Mouse (Mus musculus) c-Kit-positive CD71-negative TER-119-negative erythroid progenitor cells, embryonic 14.5 days (primary cell): ENCODE data around the gene Clnk.

Experiments used
- DNase-seq: peaks from one replicate; pipeline ENCODE4 v3.0.0-alpha.2; 2013; ENCODE audit warnings: low read depth

The Clnk gene

GRCm38 (mm10) chr5:38752749-38753148 is 123.9 kb downstream of the Clnk start:
- no peak for DNase-seq

DNA sequence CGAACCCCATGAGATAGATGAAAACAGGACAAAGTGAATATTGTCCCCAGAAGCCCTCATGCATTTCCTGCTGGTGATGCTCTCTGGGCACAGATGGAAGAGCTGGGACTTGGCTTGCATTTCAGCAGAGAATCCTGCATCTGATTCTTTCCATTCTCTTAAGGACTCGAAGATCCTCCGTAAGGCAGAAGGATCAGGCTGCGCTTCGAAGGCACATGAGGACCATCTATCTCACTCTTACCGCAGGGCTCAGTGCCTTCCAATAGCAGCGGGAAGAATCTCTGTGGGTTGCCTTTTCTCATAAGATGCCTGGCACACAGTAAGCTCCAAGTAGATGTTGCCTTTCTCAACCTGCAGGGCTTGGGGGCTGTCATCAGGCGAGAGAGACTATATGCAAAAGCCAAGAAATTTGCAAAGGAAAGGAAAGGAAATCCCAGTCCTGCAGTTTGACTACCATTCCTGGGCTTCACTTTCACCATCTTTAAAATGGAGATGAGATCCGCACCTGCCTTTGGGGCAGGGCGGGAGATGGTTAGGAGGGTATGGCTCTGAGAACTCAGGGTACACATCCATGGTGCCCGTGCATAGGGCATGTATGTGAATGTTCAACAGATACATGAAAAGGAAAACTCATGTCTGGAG is 167.6 kb downstream of the Clnk start:
- DNase-seq, result no peak

DNA sequence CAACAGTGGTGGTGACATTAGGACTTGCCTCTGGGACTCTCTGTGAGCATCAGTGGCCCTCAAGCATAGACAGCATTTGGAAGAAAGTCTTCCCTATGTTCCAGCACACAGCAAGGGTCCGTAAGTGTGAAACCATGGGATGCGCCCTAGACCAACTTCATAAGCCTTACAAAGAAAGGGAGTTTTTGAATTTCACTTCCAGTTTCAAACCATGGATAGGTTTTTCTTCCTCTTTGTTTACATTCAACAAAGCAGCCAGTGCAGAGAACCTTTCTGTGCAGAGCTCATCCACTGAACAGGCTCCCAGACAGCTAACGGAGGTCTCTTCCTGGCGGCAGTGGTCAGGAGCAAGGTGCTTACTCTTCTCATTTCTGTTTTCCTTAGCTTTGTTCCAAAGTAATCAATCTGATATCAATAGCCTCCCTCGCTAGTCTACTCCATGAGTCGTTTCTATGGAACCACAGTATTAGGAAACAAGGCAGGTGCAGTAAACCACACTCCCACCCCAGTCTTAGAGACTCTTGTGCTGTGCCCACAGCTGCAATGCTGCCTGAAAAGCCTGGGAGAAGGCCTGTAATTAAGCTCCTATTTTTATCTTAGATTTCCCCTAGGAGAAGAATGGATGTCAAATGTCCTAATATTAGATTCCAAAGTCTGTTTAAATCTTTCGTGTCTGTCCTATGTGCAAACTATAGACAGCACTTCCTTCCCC is 169.1 kb downstream of the Clnk start:
- no peak for DNase-seq

- no peak for DNase-seq
Observed at GRCm38 (mm10) chr5:38702941-38703340, 173.7 kb downstream of the Clnk start.

GRCm38 (mm10) chr5:38702091-38702490 is 174.5 kb downstream of the Clnk start:
- DNase-seq, result no peak

GRCm38 (mm10) chr5:38698466-38698865 is 178.1 kb downstream of the Clnk start:
- no peak for DNase-seq

- DNase-seq, result no peak
Observed at GRCm38 (mm10) chr5:38698046-38698445, 178.6 kb downstream of the Clnk start.

DNA sequence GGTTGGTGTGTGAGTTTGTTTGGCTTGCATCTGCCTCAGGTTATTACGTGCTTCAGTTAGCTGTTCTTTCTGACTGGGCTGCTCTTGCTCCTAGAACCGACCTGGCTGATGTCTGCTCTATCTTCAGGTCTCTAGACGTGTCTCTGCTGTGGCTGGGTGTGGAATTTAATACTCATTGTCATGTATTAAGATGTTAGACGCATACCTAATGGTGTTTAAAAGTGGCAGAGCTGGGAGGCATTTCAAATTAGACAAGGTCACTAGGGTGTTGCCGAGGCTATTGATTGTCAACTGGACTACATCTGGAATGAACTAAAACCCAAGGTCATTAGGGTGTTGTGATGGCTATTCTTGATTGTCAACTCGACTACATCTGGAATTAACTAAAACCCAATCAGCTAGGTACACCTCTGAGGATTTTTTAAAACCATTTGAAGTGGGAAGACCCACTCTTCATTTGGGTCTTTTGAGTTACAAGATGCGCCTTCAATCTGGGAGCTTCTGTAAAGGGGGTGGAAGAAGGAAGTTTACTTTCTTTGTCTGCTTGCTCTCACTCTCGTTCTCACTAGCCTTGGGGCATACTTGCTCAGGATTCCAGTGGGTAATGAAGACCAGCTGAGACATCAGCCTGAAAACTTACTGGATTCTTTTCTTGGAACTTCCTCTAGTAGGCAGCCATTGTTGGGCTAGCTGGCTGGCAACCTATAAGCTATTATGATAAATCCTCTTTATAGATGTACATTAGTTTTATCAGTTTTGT is 179.8 kb downstream of the Clnk start:
- no peak for DNase-seq

DNA sequence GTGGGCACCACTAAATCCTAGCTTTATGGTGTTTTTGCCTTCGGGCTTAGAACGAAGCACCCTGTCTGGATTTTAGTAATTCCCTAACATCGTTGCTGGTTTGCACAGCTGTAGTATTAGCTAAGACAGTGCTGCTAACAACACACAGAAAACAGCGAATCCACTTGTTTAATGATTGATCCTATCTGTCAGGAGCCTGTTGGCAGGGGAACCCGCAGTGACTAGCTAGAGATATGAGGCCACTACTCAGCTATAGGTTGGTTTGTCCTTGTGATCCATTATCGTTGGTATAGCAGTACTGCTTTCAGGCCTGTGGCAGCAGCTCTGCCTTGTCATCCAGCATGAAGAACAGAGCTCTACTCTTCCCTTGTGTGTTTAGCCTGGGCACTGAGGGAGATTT is 183.8 kb downstream of the Clnk start:
- no peak for DNase-seq

DNA sequence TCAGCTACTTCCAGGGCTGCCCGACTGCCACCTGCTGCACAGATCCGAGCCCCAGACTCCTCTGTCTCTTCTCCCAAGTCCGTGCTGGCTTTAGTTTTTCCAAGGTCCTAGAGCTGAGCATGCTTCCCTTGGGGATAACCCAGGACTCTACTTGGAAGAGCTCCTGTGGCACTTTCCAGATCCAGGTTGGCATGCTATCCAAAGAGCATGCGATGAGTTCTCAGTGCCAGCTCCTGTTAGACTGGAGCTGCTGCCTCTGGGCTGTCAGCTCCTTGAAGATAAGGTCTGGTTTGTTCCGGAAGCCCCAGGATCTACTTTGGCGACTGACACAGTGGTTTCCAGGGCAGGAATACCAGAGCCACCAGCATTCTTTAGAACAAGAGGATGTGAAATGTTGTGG is 187.4 kb downstream of the Clnk start:
- DNase-seq, result no peak

DNA sequence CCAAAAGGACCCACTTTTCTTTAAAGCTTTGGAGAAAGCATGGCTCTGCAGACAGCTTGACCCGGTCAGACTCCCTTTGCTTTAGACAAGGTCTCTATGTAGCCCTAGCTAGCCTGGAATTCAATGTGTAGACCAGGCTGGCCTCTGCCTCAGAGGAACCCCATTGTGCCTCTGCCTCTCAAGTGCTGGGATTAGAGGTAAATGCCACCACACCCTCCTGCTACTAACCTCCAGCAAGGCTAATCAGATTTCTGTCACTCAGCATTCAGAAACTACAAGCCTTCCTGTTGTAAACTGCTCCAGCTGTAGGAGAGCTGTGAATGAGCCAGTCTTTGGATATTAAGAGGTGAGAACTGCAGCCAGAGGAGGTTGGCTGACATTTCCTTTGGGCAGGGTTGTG is 188.9 kb downstream of the Clnk start:
- DNase-seq, result no peak

DNA sequence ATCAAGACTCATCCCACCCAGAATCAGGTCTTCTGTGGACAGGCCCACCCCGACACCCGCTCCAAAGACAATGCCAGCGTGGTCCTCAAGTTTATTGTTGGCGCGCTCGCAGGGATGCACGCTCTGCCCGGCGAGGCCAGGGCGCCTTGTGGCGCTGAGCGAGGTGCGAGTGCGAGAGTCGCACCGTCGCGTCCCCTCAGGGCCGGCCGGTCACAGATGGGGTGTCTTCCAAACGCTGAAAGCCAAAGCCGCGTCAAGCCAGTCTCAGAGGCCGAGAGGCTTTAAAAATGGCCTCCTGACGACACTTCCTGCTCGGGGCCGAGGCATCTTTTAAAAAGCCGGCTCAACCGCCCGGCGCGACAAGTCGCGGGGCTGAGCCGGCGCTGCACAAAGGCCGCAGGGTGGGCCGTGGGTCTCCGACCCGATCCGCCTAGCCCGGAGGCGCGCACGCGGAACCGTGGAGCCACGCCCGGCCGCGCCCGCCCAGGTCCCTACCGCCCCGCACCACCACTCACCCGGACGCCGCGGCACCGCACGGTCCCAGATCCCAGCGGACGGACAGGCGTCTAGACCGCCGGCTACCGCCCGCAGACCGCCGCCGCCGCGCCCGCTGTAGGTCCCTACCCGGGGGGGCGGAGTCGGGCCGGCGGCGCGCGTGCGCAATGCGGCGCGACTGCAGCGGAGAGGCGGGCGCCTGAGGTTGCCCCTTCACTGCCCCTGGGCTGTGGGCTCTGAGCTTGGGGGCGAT is 192.3 kb downstream of the Clnk start, which contains the start of gene Zfp518b:
TSS of gene Zfp518b (minus strand) at position 663 of the 748 bp plus-strand sequence.
- DNase-seq, result peak; percentile 24

- DNase-seq, result no peak
Observed at GRCm38 (mm10) chr5:38658836-38659235, 217.8 kb downstream of the Clnk start.
